Mouse (Mus musculus) retina, embryonic 14.5 days (tissue): ENCODE data around the gene Esrrg.

Experiments
- DNase-seq: peaks from one replicate; pipeline ENCODE4 v3.0.0-alpha.2; 2015; ENCODE audit warnings: low spot score

The Esrrg gene

GRCm38 (mm10) chr1:187608261-187608921 lies at the start of gene Esrrg:
Gene Esrrg, plus strand, starts transcription at chr1:187608791.
- DNase-seq, result peak; percentile 33

DNA sequence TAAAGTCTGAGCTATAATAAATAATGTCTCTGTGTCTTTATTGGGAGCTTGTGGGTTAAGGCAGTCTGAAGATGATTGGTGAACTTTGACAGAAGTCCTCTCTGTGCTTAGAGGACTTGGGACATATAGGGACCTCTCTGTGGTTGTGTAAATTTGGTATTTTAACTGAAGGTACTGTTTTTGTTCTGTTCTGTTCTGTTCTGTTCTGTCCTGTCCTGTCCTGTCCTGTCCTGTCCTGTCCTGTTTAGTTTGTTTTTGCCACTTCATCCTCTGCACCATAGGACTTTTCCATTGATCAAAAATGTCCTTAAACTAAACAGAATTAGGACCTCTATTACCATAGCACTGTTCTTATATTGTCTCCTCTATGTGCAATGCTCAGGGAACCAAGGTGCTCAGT lies 24.6 kb upstream of the Esrrg start:
- DNase-seq, result no peak

DNA sequence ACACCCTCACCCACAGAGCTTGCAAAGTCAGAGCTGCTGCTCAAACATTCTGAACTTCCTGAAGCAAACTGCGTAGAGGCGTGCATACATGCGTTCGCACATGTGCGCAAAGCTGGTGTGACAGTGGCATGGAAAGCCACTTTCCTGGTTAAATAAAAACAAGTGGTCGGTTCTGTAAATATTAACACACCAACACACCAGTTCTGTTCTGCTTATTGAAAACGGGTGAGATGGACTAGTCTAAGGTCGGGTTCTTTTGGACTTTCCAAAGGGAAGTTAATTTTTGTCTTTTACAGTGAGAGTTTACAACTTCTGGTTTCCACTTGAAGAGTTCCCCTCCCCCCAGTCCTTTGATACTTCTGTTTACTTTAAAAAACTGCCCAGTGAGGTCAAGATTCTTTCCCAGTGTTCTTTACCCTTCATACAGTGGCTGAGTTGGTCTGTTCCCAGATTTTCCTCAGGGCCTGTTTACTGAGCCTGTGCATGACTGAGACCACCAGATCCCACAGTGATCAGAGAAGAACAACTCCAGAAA lies 22.0 kb upstream of the Esrrg start:
- no peak for DNase-seq

- DNase-seq, result no peak
These were observed 5.6 kb upstream of the Esrrg start for GRCm38 (mm10) chr1:187602942-187603341.

GRCm38 (mm10) chr1:187604063-187604484 lies 4.5 kb upstream of the Esrrg start:
- peak; percentile 54 for DNase-seq

DNA sequence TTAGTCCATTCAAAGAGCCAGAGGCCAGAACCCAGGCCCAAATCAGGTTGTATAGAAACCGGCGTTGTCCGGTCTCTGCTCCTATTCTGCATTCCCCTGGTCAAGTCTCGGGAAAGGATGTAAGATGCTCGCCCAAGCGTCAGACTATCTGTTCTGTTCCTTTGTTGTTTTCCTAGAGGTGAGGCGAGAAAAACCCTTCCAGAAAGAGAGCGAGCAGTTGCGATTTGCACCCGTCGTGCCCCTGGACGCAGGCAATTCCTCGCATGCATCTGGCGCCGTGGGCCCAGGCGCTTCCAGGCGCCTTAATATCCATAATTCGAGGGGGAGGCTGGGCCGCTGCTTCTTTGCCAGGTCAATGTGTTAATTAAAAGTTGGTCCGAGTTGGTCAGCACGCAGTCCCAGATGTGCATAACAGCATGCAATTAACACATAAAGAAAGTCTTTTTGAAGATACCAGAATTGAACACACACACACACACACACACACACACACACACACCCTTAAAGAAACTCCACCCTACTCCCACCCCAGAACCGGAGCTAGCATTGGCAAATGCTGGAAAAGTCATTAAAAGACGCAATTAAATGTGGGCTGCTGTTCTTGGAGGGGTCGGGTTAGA lies 3.8 kb upstream of the Esrrg start:
- peak; percentile 49 for DNase-seq

GRCm38 (mm10) chr1:187605391-187606270 lies 3.0 kb upstream of the Esrrg start:
- DNase-seq, result peak; percentile 69

GRCm38 (mm10) chr1:187606271-187607040 lies 2.1 kb upstream of the Esrrg start:
- DNase-seq, result no peak

DNA sequence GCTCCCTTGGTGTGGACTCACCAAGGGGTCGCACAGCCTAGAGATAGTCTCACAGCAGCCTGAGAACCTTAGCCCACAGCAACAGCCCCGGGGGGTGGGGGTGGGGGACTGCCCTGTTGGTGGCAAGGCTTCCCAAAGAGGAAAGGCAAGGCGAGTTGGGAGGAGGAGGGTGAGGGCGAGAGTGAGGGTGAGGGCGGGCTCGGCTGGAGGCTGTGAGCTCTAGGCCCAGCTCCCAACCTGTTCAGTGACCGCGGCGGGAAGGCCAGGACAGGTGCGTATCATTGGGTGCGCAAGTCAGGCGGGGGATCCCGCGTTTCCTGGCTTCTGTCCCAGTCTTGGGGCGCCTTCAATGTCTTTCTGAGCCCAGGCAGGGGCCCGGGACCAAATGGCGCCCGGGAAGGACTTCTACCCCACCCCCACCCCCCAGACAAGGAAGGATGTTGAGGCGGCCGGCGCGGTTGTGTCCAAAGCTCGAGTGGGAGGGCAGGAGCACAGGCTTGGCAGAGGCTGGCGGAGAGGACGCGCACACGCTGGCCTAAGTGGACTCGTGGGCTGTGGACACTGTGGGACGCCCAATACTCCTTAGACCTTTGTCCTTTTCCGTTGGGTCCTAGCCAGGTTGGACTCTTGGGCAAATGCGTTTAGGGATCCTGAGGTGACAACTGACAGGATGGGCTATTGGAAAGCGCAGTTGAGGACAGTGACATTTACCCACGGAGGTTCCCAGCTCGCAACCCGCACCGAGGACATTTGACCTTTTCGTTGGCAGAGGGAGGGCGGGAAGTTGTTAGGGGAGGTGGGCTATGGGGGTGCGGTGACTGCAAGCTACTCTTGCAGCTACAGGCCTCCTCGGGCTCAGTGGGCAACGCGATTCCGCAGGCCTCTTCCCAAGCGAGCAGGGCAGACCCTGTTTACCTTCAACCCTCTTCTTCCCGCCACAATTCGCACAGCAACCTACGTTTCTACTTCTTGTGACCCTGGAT lies 1.2 kb upstream of the Esrrg start:
- peak; percentile 27 for DNase-seq

- DNase-seq, result peak; percentile 53
These were observed 646 bp downstream of the Esrrg start for GRCm38 (mm10) chr1:187609021-187609852.

- peak; percentile 17 for DNase-seq
These were observed 1.3 kb downstream of the Esrrg start for GRCm38 (mm10) chr1:187609853-187610230.

DNA sequence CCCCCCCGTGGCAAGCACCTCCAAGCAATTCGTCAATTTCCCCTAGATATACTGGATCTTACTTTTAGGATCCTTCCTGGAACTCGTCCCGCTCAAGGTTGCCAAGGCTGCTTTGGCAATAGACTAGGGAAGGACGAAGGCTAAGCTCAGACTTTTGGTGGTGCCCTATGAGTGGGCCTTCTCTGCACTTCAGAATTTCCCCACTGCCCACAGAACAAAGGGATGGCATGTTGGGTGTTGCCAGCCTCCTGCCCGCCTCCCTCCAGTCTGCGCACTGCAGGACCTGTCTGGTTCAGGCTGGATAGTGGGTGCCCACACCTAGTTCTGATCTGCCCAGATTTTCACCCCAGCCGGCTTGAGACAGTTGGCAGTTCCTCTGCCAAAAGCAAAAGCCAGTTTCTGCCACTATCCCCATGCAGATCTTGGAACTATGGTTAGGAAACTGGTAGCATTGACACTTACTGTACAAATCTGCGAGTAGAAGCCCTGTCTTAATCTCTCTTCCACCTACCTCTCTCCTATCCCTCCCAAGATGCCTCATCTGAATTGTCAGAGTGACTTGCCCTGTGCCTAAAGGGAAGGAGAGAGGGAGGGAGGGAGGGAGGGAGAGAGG lies 1.9 kb downstream of the Esrrg start:
- DNase-seq, result no peak

DNA sequence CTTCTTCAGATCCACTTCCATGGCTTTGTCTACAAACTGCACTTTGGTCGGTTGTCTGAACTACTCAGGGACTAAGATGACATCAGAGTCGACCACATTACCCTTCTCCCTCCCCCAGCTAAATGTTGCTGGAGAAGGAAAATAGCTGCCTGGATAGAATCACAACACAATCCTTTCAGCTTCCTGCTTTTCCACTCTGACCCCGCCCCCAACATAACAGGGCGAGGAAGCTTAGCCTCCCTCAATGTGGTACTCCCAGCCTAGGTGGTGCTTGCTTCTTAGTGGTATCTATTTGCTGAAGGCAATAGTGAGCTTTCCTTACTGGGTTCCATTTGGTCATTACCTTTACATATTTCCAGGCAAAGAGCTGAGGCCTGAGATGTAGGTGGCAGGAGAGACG lies 3.3 kb downstream of the Esrrg start:
- DNase-seq, result no peak

DNA sequence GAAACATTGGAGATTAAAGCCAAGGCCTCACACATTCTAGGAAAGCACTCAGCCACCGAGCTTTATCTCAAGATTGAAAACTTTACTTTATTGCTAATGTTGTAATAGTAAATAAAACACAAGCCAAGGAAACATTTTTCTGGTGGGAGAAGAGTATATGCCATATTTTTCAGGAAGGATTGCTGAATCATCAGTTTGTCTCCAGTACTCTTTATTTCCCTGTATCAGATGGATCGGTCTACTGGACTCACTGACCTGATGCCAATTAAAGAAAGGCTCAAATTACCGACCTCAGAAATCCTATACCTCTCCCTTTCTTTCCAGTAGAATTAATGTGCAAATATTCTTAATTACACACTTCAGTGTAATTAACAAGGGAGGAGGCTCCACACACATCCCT lies 4.7 kb downstream of the Esrrg start:
- no peak for DNase-seq

DNA sequence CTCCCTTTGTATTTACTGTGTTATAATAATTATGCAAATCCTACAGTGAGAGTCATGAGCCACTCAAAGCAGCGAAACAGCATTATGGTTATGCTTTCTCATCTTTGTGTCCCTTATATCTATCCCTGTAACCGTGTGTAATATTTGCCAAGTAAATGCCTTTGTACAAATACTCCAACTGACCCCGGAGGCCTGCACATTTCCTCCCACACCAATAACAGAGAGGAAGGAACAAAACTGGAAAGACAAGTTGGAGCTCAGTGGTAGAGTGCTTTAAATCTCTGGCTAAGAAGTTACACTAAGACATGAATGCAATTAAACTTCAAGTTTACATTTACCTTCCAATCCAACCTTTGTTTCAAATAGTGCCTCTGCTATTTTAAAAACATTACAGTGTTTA lies 15.4 kb downstream of the Esrrg start:
- DNase-seq, result no peak

DNA sequence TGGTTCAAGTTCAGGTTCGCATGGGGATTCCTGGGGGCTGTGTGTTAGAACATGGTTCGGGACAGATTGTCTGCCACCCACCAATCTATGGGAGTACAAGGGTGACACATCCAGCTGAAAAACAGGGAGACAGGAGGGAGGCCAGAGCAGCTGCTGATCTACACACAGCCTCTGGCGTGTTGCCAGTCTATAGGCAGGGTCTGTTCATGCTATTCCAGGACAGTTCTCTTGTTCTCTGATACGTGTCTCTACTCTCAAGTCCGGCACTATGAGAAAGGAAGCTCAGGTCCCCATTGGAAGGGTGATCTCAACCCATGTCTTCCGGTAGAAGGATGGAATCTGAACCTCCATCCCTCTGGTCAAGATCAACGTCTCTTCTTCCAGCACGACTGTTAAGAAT lies 21.8 kb downstream of the Esrrg start:
- DNase-seq, result no peak

DNA sequence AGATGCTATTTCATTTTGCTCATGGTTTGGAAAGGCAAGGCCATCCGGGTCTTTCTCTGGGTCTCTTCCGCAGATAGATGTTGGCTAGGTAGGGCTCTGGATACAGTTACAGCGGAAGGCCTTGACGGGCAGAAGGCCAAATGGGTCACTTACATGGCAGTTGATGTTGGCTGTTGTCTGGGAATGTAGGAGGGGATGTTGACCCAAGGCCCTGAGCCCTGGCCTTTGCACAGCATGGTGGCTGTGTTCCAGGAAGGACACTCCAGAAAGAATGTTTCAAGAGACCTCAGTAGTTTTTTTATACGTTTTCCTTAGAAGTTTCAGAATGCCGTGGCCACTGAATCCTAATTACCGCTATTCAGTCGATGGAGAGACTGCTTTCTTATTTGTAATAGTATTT lies 22.9 kb downstream of the Esrrg start:
- no peak for DNase-seq

DNA sequence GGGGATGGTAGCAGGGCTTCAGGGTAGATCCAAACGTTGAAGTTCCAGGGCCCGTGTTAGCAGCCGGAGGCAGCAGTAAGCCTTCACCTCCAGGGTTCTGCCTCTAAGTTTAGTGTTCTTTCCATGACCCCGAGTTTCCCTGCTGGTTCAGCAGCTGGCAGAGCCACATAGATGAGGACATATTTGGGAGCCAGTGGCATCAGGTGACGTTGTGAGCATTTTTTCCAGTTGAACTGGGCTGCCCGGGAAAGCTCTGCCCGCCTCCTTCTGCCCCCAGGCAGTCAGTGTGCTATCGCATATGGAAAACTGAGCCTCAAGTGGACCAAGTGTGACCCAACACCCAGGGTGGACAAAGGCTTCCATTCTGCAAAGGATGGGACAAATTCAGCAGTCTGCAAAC lies 36.7 kb downstream of the Esrrg start:
- no peak for DNase-seq

DNA sequence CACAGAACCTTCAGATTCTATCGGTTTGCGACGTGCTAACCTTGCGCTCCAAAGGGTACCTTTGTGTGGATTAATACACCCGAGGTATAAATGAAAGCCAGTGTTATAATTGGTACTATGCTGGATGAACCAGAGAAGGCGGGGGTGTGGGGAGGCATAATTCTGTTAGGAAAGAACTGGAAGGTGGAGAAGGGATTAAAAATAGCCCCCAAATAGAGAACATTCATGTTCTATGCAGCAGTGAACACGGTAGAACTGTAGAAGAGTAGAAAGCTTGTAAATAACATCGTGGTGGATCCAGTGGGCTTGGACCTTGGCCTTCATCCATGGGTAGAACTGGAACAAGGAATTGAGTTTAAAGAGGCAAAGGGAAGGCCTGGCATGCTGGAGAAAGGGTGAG lies 40.0 kb downstream of the Esrrg start:
- no peak for DNase-seq
